Mouse (Mus musculus): Measurements from ENCODE around the gene Cops9. TPM values are rescaled to one million over a fixed set of nuclear protein-coding genes. Genes with fewer than 3 reads are reported as not detected.

The Cops9 gene
- polyA plus RNA-seq, 1 experiment: 258 TPM

- Histone ChIP-seq H3K27me3 (ENCODE audit: control insufficient read depth, insufficient read depth, low read length) (no peaks in the 10 kb centered on the region), H3K4me3 (ENCODE audit: control insufficient read depth, low read depth, low read length) (no peak overlapping the region), H3K36me3 (ENCODE audit: control insufficient read depth, insufficient read depth, low read length) (no peaks in the 10 kb centered on the region), H3K4me1 (ENCODE audit: control insufficient read depth, insufficient read depth, low read length) (peaks cover 13% of the 10 kb centered on the region), H3K27ac (ENCODE audit: control insufficient read depth, insufficient read depth, low read depth, low read length) (no peak overlapping the region)
- TF ChIP-seq CTCF (IDR thresholded peaks at IDR 0.05; ENCODE audit: control insufficient read depth, insufficient read depth, insufficient replicate concordance, low read depth, low read length): no peak
- TF ChIP-seq POLR2A (IDR thresholded peaks at IDR 0.05; ENCODE audit: control insufficient read depth, low read depth, low read length): no peak
Observed at GRCm38 (mm10) chr1:92646111-92646510, 4.3 kb upstream of the Cops9 start.

- no peak overlapping the region for H3K4me3 ChIP-seq (ENCODE audit: control insufficient read depth, low read depth, low read length)
- peaks cover 24% of the 10 kb centered on the region for H3K4me1 ChIP-seq (ENCODE audit: control insufficient read depth, insufficient read depth, low read length)
- no peak for TF ChIP-seq CTCF (IDR thresholded peaks at IDR 0.05; ENCODE audit: control insufficient read depth, insufficient read depth, insufficient replicate concordance, low read depth, low read length)
- TF ChIP-seq POLR2A (IDR thresholded peaks at IDR 0.05; ENCODE audit: control insufficient read depth, low read depth, low read length): no peak
- no peaks in the 10 kb centered on the region for H3K27me3 ChIP-seq (ENCODE audit: control insufficient read depth, insufficient read depth, low read length)
- no peaks in the 10 kb centered on the region for H3K36me3 ChIP-seq (ENCODE audit: control insufficient read depth, insufficient read depth, low read length)
- no peak overlapping the region for H3K27ac ChIP-seq (ENCODE audit: control insufficient read depth, insufficient read depth, low read depth, low read length)
Observed at GRCm38 (mm10) chr1:92644916-92645315, 3.1 kb upstream of the Cops9 start.

DNA sequence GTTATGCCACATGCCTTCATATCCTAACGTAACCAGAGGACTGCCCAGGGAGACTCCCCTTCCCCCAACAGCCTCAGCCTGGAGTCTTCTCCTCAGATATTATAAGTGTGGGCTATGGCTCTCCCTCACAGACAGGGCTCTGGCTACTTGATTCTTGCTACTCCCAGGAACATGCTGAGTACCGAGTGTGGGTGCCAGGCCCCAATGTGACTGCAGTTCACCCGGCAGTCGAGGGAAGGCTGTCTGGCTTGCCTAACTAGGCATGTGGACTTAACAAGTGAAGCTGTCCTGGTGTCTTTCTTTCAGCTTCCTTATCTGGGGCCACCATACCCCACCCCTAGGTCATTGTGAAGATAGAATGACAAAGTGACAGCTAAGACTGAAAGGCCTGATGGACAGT, 1.9 kb upstream of the Cops9 start:
- Histone ChIP-seq H3K4me1 (ENCODE audit: control insufficient read depth, insufficient read depth, low read length) (peaks cover 24% of the 10 kb centered on the region), H3K4me3 (ENCODE audit: control insufficient read depth, low read depth, low read length) (no peak overlapping the region), H3K27me3 (ENCODE audit: control insufficient read depth, insufficient read depth, low read length) (no peaks in the 10 kb centered on the region), H3K36me3 (ENCODE audit: control insufficient read depth, insufficient read depth, low read length) (no peaks in the 10 kb centered on the region), H3K27ac (ENCODE audit: control insufficient read depth, insufficient read depth, low read depth, low read length) (no peak overlapping the region)
- no peak for TF ChIP-seq CTCF (IDR thresholded peaks at IDR 0.05; ENCODE audit: control insufficient read depth, insufficient read depth, insufficient replicate concordance, low read depth, low read length)

DNA sequence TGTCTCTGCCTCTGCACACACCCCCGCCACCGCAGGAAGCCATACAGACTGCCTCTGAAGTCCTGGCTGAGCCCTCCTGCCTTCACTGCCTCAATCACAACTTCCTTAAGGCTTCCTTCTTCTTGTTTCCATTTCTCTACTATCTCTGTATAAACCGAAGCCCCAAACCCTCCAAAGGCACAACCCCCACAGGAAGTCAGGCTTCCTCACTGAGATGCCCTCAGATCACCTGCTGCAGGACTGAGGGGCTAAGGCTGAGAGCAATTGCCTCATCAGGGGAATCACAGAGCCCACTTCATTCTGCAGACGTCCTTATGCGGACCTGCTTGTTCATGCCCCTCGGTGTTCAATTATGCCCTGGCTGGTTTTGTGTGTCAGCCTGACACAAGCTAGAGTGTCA, 1.4 kb downstream of the Cops9 start:
- Histone ChIP-seq H3K27me3 (ENCODE audit: control insufficient read depth, insufficient read depth, low read length) (no peaks in the 10 kb centered on the region), H3K4me3 (ENCODE audit: control insufficient read depth, low read depth, low read length) (no peak overlapping the region), H3K27ac (ENCODE audit: control insufficient read depth, insufficient read depth, low read depth, low read length) (no peak overlapping the region), H3K36me3 (ENCODE audit: control insufficient read depth, insufficient read depth, low read length) (no peaks in the 10 kb centered on the region), H3K4me1 (ENCODE audit: control insufficient read depth, insufficient read depth, low read length) (peaks cover 18% of the 10 kb centered on the region)
- TF ChIP-seq POLR2A (IDR thresholded peaks at IDR 0.05; ENCODE audit: control insufficient read depth, low read depth, low read length): no peak
- no peak for TF ChIP-seq CTCF (IDR thresholded peaks at IDR 0.05; ENCODE audit: control insufficient read depth, insufficient read depth, insufficient replicate concordance, low read depth, low read length)

DNA sequence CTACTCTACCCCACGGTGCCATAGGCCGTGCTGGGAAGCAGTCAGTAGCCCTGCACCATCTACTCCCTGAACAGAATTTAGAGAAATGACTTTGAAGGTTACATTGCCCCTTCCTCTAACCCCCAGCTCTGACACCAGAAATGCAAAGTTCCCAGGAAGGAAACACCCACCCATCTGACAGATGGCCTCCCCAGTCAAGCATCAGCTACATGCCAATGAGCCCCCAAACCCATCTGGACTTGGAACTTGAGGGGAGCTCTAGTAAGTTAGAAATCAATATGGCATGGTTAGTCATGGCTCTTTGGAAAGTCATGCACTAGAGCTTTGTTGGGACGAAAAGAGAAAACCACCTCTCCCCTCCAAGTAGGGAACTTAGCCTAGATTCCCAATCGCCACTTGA, 3.0 kb downstream of the Cops9 start:
- Histone ChIP-seq H3K27me3 (ENCODE audit: control insufficient read depth, insufficient read depth, low read length) (no peaks in the 10 kb centered on the region), H3K4me3 (ENCODE audit: control insufficient read depth, low read depth, low read length) (no peak overlapping the region), H3K36me3 (ENCODE audit: control insufficient read depth, insufficient read depth, low read length) (no peaks in the 10 kb centered on the region), H3K27ac (ENCODE audit: control insufficient read depth, insufficient read depth, low read depth, low read length) (no peak overlapping the region), H3K4me1 (ENCODE audit: control insufficient read depth, insufficient read depth, low read length) (peaks cover 18% of the 10 kb centered on the region)
- TF ChIP-seq CTCF (IDR thresholded peaks at IDR 0.05; ENCODE audit: control insufficient read depth, insufficient read depth, insufficient replicate concordance, low read depth, low read length) (no peak), POLR2A (IDR thresholded peaks at IDR 0.05; ENCODE audit: control insufficient read depth, low read depth, low read length) (no peak)

GRCm38 (mm10) chr1:92638181-92638580, 3.6 kb downstream of the Cops9 start:
- Histone ChIP-seq H3K4me1 (ENCODE audit: control insufficient read depth, insufficient read depth, low read length) (peaks cover 18% of the 10 kb centered on the region), H3K4me3 (ENCODE audit: control insufficient read depth, low read depth, low read length) (no peak overlapping the region), H3K27ac (ENCODE audit: control insufficient read depth, insufficient read depth, low read depth, low read length) (no peak overlapping the region), H3K36me3 (ENCODE audit: control insufficient read depth, insufficient read depth, low read length) (no peaks in the 10 kb centered on the region), H3K27me3 (ENCODE audit: control insufficient read depth, insufficient read depth, low read length) (no peaks in the 10 kb centered on the region)
- TF ChIP-seq POLR2A (IDR thresholded peaks at IDR 0.05; ENCODE audit: control insufficient read depth, low read depth, low read length) (no peak), CTCF (IDR thresholded peaks at IDR 0.05; ENCODE audit: control insufficient read depth, insufficient read depth, insufficient replicate concordance, low read depth, low read length) (no peak)

DNA sequence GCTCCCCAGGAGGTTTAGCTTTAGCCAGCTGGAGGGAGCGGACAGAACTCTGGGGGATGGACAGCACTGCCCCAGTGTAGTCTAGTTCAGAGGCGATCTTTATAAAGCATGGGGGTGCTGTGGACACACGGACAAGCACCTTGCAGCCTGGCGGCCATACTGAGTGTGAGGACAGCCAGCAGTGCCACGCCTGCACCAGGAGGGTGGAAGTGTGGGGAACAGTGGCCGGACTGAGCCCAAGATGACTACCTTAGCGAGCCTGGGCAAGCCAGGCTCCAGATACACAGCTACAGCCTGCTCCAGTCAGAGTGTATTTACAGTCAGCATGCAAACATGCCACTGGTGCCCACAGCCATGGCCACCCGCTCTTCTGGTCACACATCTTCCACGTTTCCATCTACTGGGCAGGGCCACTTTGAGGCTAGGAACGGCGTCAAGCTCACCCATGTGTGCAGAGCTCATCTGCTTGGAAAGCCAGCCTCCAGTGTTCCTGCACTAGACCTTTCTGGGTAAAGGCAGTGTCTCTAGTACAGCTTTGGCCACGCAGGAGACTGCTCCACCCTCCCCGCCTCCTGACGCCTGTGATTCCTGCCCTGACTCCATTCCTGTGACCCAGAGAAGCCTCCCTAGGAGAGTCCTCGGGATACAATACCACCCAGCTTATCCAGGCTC, 4.1 kb downstream of the Cops9 start:
- Histone ChIP-seq H3K27ac (ENCODE audit: control insufficient read depth, insufficient read depth, low read depth, low read length) (no peak overlapping the region), H3K27me3 (ENCODE audit: control insufficient read depth, insufficient read depth, low read length) (no peaks in the 10 kb centered on the region), H3K36me3 (ENCODE audit: control insufficient read depth, insufficient read depth, low read length) (no peaks in the 10 kb centered on the region), H3K4me1 (ENCODE audit: control insufficient read depth, insufficient read depth, low read length) (peaks cover 18% of the 10 kb centered on the region), H3K4me3 (ENCODE audit: control insufficient read depth, low read depth, low read length) (no peak overlapping the region)
- TF ChIP-seq CTCF (IDR thresholded peaks at IDR 0.05; ENCODE audit: control insufficient read depth, insufficient read depth, insufficient replicate concordance, low read depth, low read length) (no peak), POLR2A (IDR thresholded peaks at IDR 0.05; ENCODE audit: control insufficient read depth, low read depth, low read length) (no peak)

- H3K27me3 ChIP-seq (ENCODE audit: control insufficient read depth, insufficient read depth, low read length): no peaks in the 10 kb centered on the region
- H3K4me1 ChIP-seq (ENCODE audit: control insufficient read depth, insufficient read depth, low read length): peaks cover 13% of the 10 kb centered on the region
- H3K4me3 ChIP-seq (ENCODE audit: control insufficient read depth, low read depth, low read length): no peak overlapping the region
- no peak for TF ChIP-seq CTCF (IDR thresholded peaks at IDR 0.05; ENCODE audit: control insufficient read depth, insufficient read depth, insufficient replicate concordance, low read depth, low read length)
- TF ChIP-seq POLR2A (IDR thresholded peaks at IDR 0.05; ENCODE audit: control insufficient read depth, low read depth, low read length): no peak
- H3K27ac ChIP-seq (ENCODE audit: control insufficient read depth, insufficient read depth, low read depth, low read length): no peak overlapping the region
- no peaks in the 10 kb centered on the region for H3K36me3 ChIP-seq (ENCODE audit: control insufficient read depth, insufficient read depth, low read length)
Observed at GRCm38 (mm10) chr1:92636676-92637075, 5.1 kb downstream of the Cops9 start.
